20 mouse cellular contexts compared by ENCODE assay signal in the genomic region with DNA sequence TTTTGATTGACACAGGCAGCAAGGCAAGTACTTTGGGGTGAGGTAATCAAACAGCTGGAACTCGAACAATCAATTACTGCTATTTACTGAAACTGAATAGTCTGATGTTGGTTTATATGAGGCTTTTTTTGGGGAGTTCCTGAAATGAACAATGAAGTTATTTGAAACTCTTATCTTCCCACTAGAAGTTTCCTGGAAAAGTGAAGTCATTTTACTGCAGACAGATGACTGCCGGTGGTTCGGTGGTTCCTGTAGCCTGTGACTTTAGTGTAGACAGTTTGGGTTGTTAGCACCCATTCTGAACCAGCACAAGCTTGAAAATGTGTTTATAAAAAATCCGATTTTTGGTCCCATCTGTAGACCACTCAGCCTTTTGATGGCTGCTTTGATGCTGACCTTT. TPM values are rescaled to one million over a fixed set of nuclear protein-coding genes. Genes with fewer than 3 reads are reported as not detected.
DNase-seq lines count a peak whose midpoint lies in the region; ATAC-seq lines count a peak whose summit lies in the region.
"Had no signal": no experiment of that assay in that cellular context is flagged by ENCODE, and none has a peak within 500 bp of the region (broad histone marks: within the 10 kb centered on the region; RNA-seq: fewer than 3 reads in every experiment).

No protein-coding gene starts in this region.

- no peak overlapping the region for H3K9ac ChIP-seq in embryonic facial prominence, embryonic 13.5 days
- H3K9ac ChIP-seq in heart, embryonic 16.5 days (ENCODE audit: low read length), result no peak overlapping the region
- H3K9ac ChIP-seq in midbrain, embryonic 13.5 days (replicated peaks), result no peak overlapping the region
- H3K9ac ChIP-seq: embryonic facial prominence, embryonic 15.5 days; forebrain, embryonic 12.5 days; hindbrain, embryonic 13.5 days; lung, embryonic 14.5 days; neural tube, embryonic 12.5 days had no signal

- no peaks in the 10 kb centered on the region for H3K9me3 ChIP-seq in embryonic facial prominence, embryonic 13.5 days
- no peaks in the 10 kb centered on the region for H3K9me3 ChIP-seq in embryonic facial prominence, embryonic 10.5 days
- H3K9me3 ChIP-seq in heart, embryonic 16.5 days (replicated peaks; ENCODE audit: control insufficient read depth, low read length), result no peaks in the 10 kb centered on the region
- H3K9me3 ChIP-seq in megakaryocyte, embryonic 14.5 days, result no peaks in the 10 kb centered on the region
- H3K9me3 ChIP-seq in midbrain, embryonic 13.5 days, result no peaks in the 10 kb centered on the region; the same call in 1 of the 2 replicates
- H3K9me3 ChIP-seq: embryonic facial prominence, embryonic 15.5 days; forebrain, embryonic 12.5 days; hindbrain, embryonic 13.5 days; neural tube, embryonic 12.5 days had no signal

- no peaks in the 10 kb centered on the region for H3K27me3 ChIP-seq in embryonic facial prominence, embryonic 13.5 days
- no peaks in the 10 kb centered on the region for H3K27me3 ChIP-seq in embryonic facial prominence, embryonic 10.5 days (replicated peaks; ENCODE audit: low read depth, poor library complexity, severe bottlenecking)
- no peaks in the 10 kb centered on the region for H3K27me3 ChIP-seq in heart, embryonic 16.5 days (ENCODE audit: control insufficient read depth, insufficient read depth, low read length)
- H3K27me3 ChIP-seq in megakaryocyte, embryonic 14.5 days (replicated peaks), result no peaks in the 10 kb centered on the region
- H3K27me3 ChIP-seq in midbrain, embryonic 13.5 days, result no peaks in the 10 kb centered on the region
- H3K27me3 ChIP-seq: embryonic facial prominence, embryonic 15.5 days; forebrain, embryonic 12.5 days; hindbrain, embryonic 13.5 days; neural tube, embryonic 12.5 days had no signal

- ATAC-seq in embryonic facial prominence, embryonic 13.5 days (ENCODE audit: insufficient number of reproducible peaks, insufficient read depth, low FRiP score, low TSS enrichment, low read depth), result no peak
- ATAC-seq in heart, embryonic 16.5 days (replicated peaks; ENCODE audit: extremely low read depth, insufficient read depth, low FRiP score), result no peak
- ATAC-seq in megakaryocyte, adult 5-6 weeks (ENCODE audit: poor library complexity, severe bottlenecking), result no peak
- no peak for ATAC-seq in midbrain, embryonic 13.5 days
- ATAC-seq: intestine, postnatal 0 days had no signal

- WGBS in embryonic facial prominence, embryonic 13.5 days, result 58% methylated on average over 4 of the region's 4 CpGs
- 74% methylated on average over 4 of the region's 4 CpGs for WGBS in embryonic facial prominence, embryonic 10.5 days
- WGBS in heart, embryonic 16.5 days, result 39% methylated on average over 4 of the region's 4 CpGs
- 85% methylated on average over 4 of the region's 4 CpGs for WGBS in midbrain, embryonic 13.5 days

- peaks cover 16% of the 10 kb centered on the region for H3K4me1 ChIP-seq in embryonic facial prominence, embryonic 13.5 days
- H3K4me1 ChIP-seq in embryonic facial prominence, embryonic 10.5 days, result 0 out of 2 replicates have a peak, but pooled peaks cover 3% of the 10 kb centered on the region
- H3K4me1 ChIP-seq in heart, embryonic 16.5 days (ENCODE audit: control insufficient read depth, insufficient read depth, low read length), result peaks cover 37% of the 10 kb centered on the region
- H3K4me1 ChIP-seq in megakaryocyte, embryonic 14.5 days, result peaks cover 86% of the 10 kb centered on the region
- H3K4me1 ChIP-seq in midbrain, embryonic 13.5 days (replicated peaks), result 0 out of 2 replicates have a peak, but pooled peaks cover 2% of the 10 kb centered on the region
- H3K4me1 ChIP-seq: neural tube, embryonic 12.5 days had no signal

- H3K27ac ChIP-seq in embryonic facial prominence, embryonic 13.5 days, result peak overlapping the region; percentile 48; the same call in 1 of the 2 replicates
- H3K27ac ChIP-seq in embryonic facial prominence, embryonic 10.5 days (replicated peaks), result no peak overlapping the region
- H3K27ac ChIP-seq in heart, embryonic 16.5 days (ENCODE audit: low read length), result peak overlapping the region; percentile 76
- H3K27ac ChIP-seq in midbrain, embryonic 13.5 days, result no peak overlapping the region
- H3K27ac ChIP-seq: embryonic facial prominence, embryonic 15.5 days; forebrain, embryonic 12.5 days; hindbrain, embryonic 13.5 days; kidney, postnatal 0 days; neural tube, embryonic 12.5 days had no signal

- 0 out of 2 replicates have a peak, but pooled peaks cover 3% of the 10 kb centered on the region for H3K36me3 ChIP-seq in embryonic facial prominence, embryonic 13.5 days
- H3K36me3 ChIP-seq in embryonic facial prominence, embryonic 10.5 days (replicated peaks), result peaks cover 8% of the 10 kb centered on the region
- H3K36me3 ChIP-seq in heart, embryonic 16.5 days (ENCODE audit: control insufficient read depth, insufficient read depth), result peaks cover 4% of the 10 kb centered on the region
- peaks cover 37% of the 10 kb centered on the region for H3K36me3 ChIP-seq in megakaryocyte, embryonic 14.5 days (replicated peaks; ENCODE audit: low read length)
- 0 out of 2 replicates have a peak, but pooled peaks cover 6% of the 10 kb centered on the region for H3K36me3 ChIP-seq in midbrain, embryonic 13.5 days
- H3K36me3 ChIP-seq: embryonic facial prominence, embryonic 15.5 days had no signal

- intact Hi-C loops in heart, postnatal 10 days (cut with DNase I), result no loop called here

- no peak overlapping the region for H3K4me3 ChIP-seq in embryonic facial prominence, embryonic 13.5 days
- no peak overlapping the region for H3K4me3 ChIP-seq in embryonic facial prominence, embryonic 10.5 days
- H3K4me3 ChIP-seq in heart, embryonic 16.5 days (ENCODE audit: low read length), result no peak overlapping the region
- peak overlapping the region; percentile 80 for H3K4me3 ChIP-seq in megakaryocyte, embryonic 14.5 days (replicated peaks)
- H3K4me3 ChIP-seq in midbrain, embryonic 13.5 days (replicated peaks), result no peak overlapping the region
- H3K4me3 ChIP-seq: embryonic facial prominence, embryonic 15.5 days; forebrain, embryonic 12.5 days; hindbrain, embryonic 13.5 days; neural tube, embryonic 12.5 days had no signal

- no peak overlapping the region for H3K4me2 ChIP-seq in embryonic facial prominence, embryonic 13.5 days
- H3K4me2 ChIP-seq in heart, embryonic 16.5 days (ENCODE audit: low read depth, low read length), result peak overlapping the region; percentile 56
- no peak overlapping the region for H3K4me2 ChIP-seq in midbrain, embryonic 13.5 days (replicated peaks)
- H3K4me2 ChIP-seq: embryonic facial prominence, embryonic 15.5 days; forebrain, embryonic 12.5 days; hindbrain, embryonic 13.5 days; liver, embryonic 11.5 days; lung, embryonic 14.5 days; neural tube, embryonic 12.5 days had no signal

- no peak for DNase-seq in embryonic facial prominence, embryonic 10.5 days (ENCODE audit: low spot score)
- DNase-seq in heart, postnatal 10 days, result no peak
- no peak for DNase-seq in layer of hippocampus, adult 9-11 months
- DNase-seq: adrenal gland, adult 8-10 months; cerebellum, adult 18-20 months; gastrocnemius, postnatal 25 days; lung, embryonic 14.5 days; thymus, adult 18-20 months had no signal

RNA-seq across cellular contexts. Expression of gene Cdk17, which starts 17.2 kb away (rescaled TPM):
- polyA plus RNA-seq in embryonic facial prominence, embryonic 13.5 days (2015; fragmentation: Nextera tagmentation; extraction: Ambion mirVana), result 19.2 and 20.6 TPM in 2 replicates
- polyA plus RNA-seq in embryonic facial prominence, embryonic 10.5 days (2016; fragmentation: Nextera tagmentation; extraction: Ambion mirVana), result 18.1 and 19.0 TPM in 2 replicates
- polyA plus RNA-seq in heart, embryonic 16.5 days (2015; fragmentation: Nextera tagmentation; extraction: Ambion mirVana), result 14.9 and 16.7 TPM in 2 replicates
- 10 to 100 TPM; 30.1 to 36.7 TPM for total RNA-seq in heart, postnatal 10 days (2021)
- polyA plus RNA-seq in megakaryocyte, embryonic 14.5 days (2012; ENCODE audit: insufficient read depth, low replicate concordance), result 2.3 TPM in 1 of 2 replicates, not detected in the other
- total RNA-seq in megakaryocyte, adult 5-6 weeks (2015), result 33.0 and 36.3 TPM in 2 replicates
- 36.5 and 41.5 TPM in 2 replicates for total RNA-seq in megakaryocyte, adult 5-6 weeks (2017)
- 40.7 and 46.3 TPM in 2 replicates for polyA plus RNA-seq in midbrain, embryonic 13.5 days (2015; fragmentation: Nextera tagmentation; extraction: Ambion mirVana)

Comparison
In these comparisons a context has a peak if more than half of its experiments do, and no peak if none do; other contexts are left out.
1. H3K27ac ChIP-seq: peak in embryonic facial prominence, embryonic 13.5 days (single experiment) and heart, embryonic 16.5 days (single experiment); none in embryonic facial prominence, embryonic 10.5 days (single experiment) and midbrain, embryonic 13.5 days (single experiment).